Mouse (Mus musculus) kidney, embryonic 16.5 days (tissue): ENCODE data around the gene Slc1a5. TPM values are rescaled to one million over a fixed set of nuclear protein-coding genes. Genes with fewer than 3 reads are reported as not detected.

Source experiments
- ATAC-seq: fragments of 200-750 bp; cut with Nextera tagmentation; 2 replicates; pipeline ENCODE4 v1.8.0; 2017; ENCODE audit warnings: moderate TSS enrichment; ENCODE audit not compliant: low FRiP score, low TSS enrichment
- H3K27ac ChIP-seq: fragments of 300-500 bp; sonication (generic); 2 replicates; pipeline ENCODE4 v1.5.1; 2014; ENCODE audit warnings: low read length
- H3K27me3 ChIP-seq: fragments of 300-500 bp; sonication (generic); 2 replicates; pipeline ENCODE4 v1.6.1; 2014; ENCODE audit warnings: low read length, control low read depth, mixed read lengths; ENCODE audit not compliant: insufficient read depth
- H3K36me3 ChIP-seq: fragments of 300-500 bp; sonication (generic); 2 replicates; pipeline ENCODE4 v1.6.1; 2014; ENCODE audit warnings: low read length, control low read depth, mixed read lengths; ENCODE audit not compliant: insufficient read depth
- H3K4me1 ChIP-seq: fragments of 300-500 bp; sonication (generic); 2 replicates; pipeline ENCODE4 v1.6.1; 2014; ENCODE audit warnings: low read length, control low read depth, mixed read lengths; ENCODE audit not compliant: insufficient read depth
- H3K4me2 ChIP-seq: fragments of 300-500 bp; sonication (generic); replicated peaks from 2 replicates; pipeline ENCODE4 v1.6.1; 2014; ENCODE audit warnings: low read depth, low read length
- H3K4me3 ChIP-seq: fragments of 300-500 bp; sonication (generic); 2 replicates; pipeline ENCODE4 v1.5.1; 2014; ENCODE audit warnings: mild to moderate bottlenecking, low read length
- H3K9ac ChIP-seq: fragments of 300-500 bp; sonication (generic); replicated peaks from 2 replicates; pipeline ENCODE4 v1.6.1; 2014; ENCODE audit warnings: low read length
- H3K9me3 ChIP-seq: fragments of 300-500 bp; sonication (generic); 2 replicates; pipeline ENCODE4 v1.6.1; 2016; ENCODE audit warnings: low read length, control low read depth
- WGBS: fragments of 180-500 bp; shearing (Covaris S2); extraction: QIAGEN DNeasy Blood & Tissue Kit; methylation state at CpG from one replicate; pipeline ENCODE4 v1.1.7; 2014; 5-methylcytosine and 5-hydroxymethylcytosine counted together
- polyA plus RNA-seq: library from polyadenylated mRNA; unstranded; fragments of >200 nt; fragmentation: Nextera tagmentation; extraction: Ambion mirVana; gene quantifications from 2 replicates; pipeline ENCODE4 v1.2.1, GENCODE M21; 2015

Slc1a5 gene
- polyA plus RNA-seq, 1 experiment from 2014 or later, result 51.0 TPM

GRCm38 (mm10) chr7:16842645-16843063, 61.5 kb downstream of the Slc1a5 start, which contains the start of gene Prkd2:
Prkd2 (plus strand) TSS chr7:16842902.
- peak within 1 kb of the TSS; percentile 86 for H3K9ac ChIP-seq
- peak; percentile 88 for ATAC-seq
- H3K27ac ChIP-seq, result peak within 1 kb of the TSS; percentile 85

GRCm38 (mm10) chr7:16843441-16844171, 62.5 kb downstream of the Slc1a5 start:
- H3K9ac ChIP-seq, result peak overlapping the region; percentile 86
- peaks cover 37% of the 10 kb centered on the region for H3K4me1 ChIP-seq
- H3K27me3 ChIP-seq, result no peaks in the 10 kb centered on the region
- H3K36me3 ChIP-seq, result peaks cover 19% of the 10 kb centered on the region
- peak; percentile 10; the same call in 1 of the 2 replicates for ATAC-seq
- H3K27ac ChIP-seq, result peak overlapping the region; percentile 85
- H3K4me3 ChIP-seq, result peak overlapping the region; percentile 71
- H3K9me3 ChIP-seq, result no peaks in the 10 kb centered on the region
- H3K4me2 ChIP-seq, result peak overlapping the region; percentile 98
- 1% methylated on average over 33 of the region's 33 CpGs for WGBS

More at GRCm38 (mm10) chr7:16842645-16843063, 61.5 kb downstream of the Slc1a5 start, which contains the start of gene Prkd2:
- H3K4me1 ChIP-seq, result peaks cover 37% of the 10 kb centered on the region
- H3K9me3 ChIP-seq, result no peaks in the 10 kb centered on the region
- peaks cover 29% of the 10 kb centered on the region for H3K36me3 ChIP-seq
- peak within 1 kb of the TSS; percentile 71 for H3K4me3 ChIP-seq
- under 1% methylated on average over 31 of the region's 32 CpGs for WGBS
- peak within 1 kb of the TSS; percentile 98 for H3K4me2 ChIP-seq
- no peaks in the 10 kb centered on the region for H3K27me3 ChIP-seq

GRCm38 (mm10) chr7:16844696-16845071, 63.5 kb downstream of the Slc1a5 start:
- H3K27me3 ChIP-seq, result no peaks in the 10 kb centered on the region
- H3K4me1 ChIP-seq, result peaks cover 37% of the 10 kb centered on the region
- peak overlapping the region; percentile 98 for H3K4me2 ChIP-seq
- 25% methylated on average over 3 of the region's 3 CpGs for WGBS
- H3K36me3 ChIP-seq, result peaks cover 20% of the 10 kb centered on the region
- peak overlapping the region; percentile 62 for H3K9ac ChIP-seq
- ATAC-seq, result no peak
- peak overlapping the region; percentile 71 for H3K4me3 ChIP-seq
- no peaks in the 10 kb centered on the region for H3K9me3 ChIP-seq
- H3K27ac ChIP-seq, result peak overlapping the region; percentile 85

GRCm38 (mm10) chr7:16845072-16845819, 64.1 kb downstream of the Slc1a5 start:
- H3K9ac ChIP-seq, result peak overlapping the region; percentile 62
- peaks cover 20% of the 10 kb centered on the region for H3K36me3 ChIP-seq
- peak overlapping the region; percentile 71 for H3K4me3 ChIP-seq
- H3K27me3 ChIP-seq, result no peaks in the 10 kb centered on the region
- peak overlapping the region; percentile 85 for H3K27ac ChIP-seq
- H3K4me1 ChIP-seq, result peaks cover 37% of the 10 kb centered on the region
- H3K9me3 ChIP-seq, result no peaks in the 10 kb centered on the region
- 22% methylated on average over 14 of the region's 14 CpGs for WGBS
- no peak; the same call in 1 of the 2 replicates for ATAC-seq
- H3K4me2 ChIP-seq, result peak overlapping the region; percentile 98

- peak overlapping the region; percentile 98 for H3K4me2 ChIP-seq
- no peak for ATAC-seq
These were observed 64.7 kb downstream of the Slc1a5 start for GRCm38 (mm10) chr7:16845820-16846167.

GRCm38 (mm10) chr7:16846775-16847174, 65.6 kb downstream of the Slc1a5 start:
- Histone ChIP-seq H3K4me1 (peaks cover 35% of the 10 kb centered on the region), H3K4me3 (no peak overlapping the region), H3K27me3 (no peaks in the 10 kb centered on the region), H3K27ac (no peak overlapping the region), H3K9me3 (no peaks in the 10 kb centered on the region), H3K36me3 (peaks cover 23% of the 10 kb centered on the region), H3K4me2 (no peak overlapping the region), H3K9ac (no peak overlapping the region)
- ATAC-seq, result no peak
- WGBS, result 96% methylated on average over 5 of the region's 5 CpGs

More at GRCm38 (mm10) chr7:16845820-16846167, 64.7 kb downstream of the Slc1a5 start:
- Histone ChIP-seq H3K9me3 (no peaks in the 10 kb centered on the region), H3K4me1 (peaks cover 37% of the 10 kb centered on the region), H3K27ac (peak overlapping the region; percentile 85), H3K4me3 (peak overlapping the region; percentile 71), H3K27me3 (no peaks in the 10 kb centered on the region), H3K9ac (peak overlapping the region; percentile 62), H3K36me3 (peaks cover 20% of the 10 kb centered on the region)
- 27% methylated on average over 10 of the region's 10 CpGs for WGBS

GRCm38 (mm10) chr7:16847507-16847906, 66.4 kb downstream of the Slc1a5 start:
- H3K27me3 ChIP-seq, result no peaks in the 10 kb centered on the region
- H3K4me3 ChIP-seq, result no peak overlapping the region
- H3K36me3 ChIP-seq, result peaks cover 28% of the 10 kb centered on the region
- H3K27ac ChIP-seq, result no peak overlapping the region
- no peak overlapping the region for H3K9ac ChIP-seq
- no peak for ATAC-seq
- H3K4me1 ChIP-seq, result peaks cover 28% of the 10 kb centered on the region
- no peak overlapping the region for H3K4me2 ChIP-seq
- 84% methylated on average over 19 of the region's 19 CpGs for WGBS
- H3K9me3 ChIP-seq, result no peaks in the 10 kb centered on the region

Other genes with a start within 250 kb of the Slc1a5 start
- 17.3 and 18.9 TPM in 2 replicates for gene Arhgap35, start 166.3 kb upstream of the Slc1a5 start, polyA plus RNA-seq
- gene Ceacam15, start 105.6 kb upstream of the Slc1a5 start, polyA plus RNA-seq, result not detected in 2 replicates
- gene Ceacam9, start 59.4 kb upstream of the Slc1a5 start, polyA plus RNA-seq, result not detected in 2 replicates
- gene Ap2s1, start 42.9 kb upstream of the Slc1a5 start, polyA plus RNA-seq, result 269 and 282 TPM in 2 replicates
- gene Strn4, start 34.5 kb downstream of the Slc1a5 start, polyA plus RNA-seq, result 98.4 and 111 TPM in 2 replicates
- gene Fkrp, start 35.4 kb downstream of the Slc1a5 start, polyA plus RNA-seq, result 36.3 and 36.6 TPM in 2 replicates
- 16.2 and 17.8 TPM in 2 replicates for gene Prkd2, start 61.6 kb downstream of the Slc1a5 start, polyA plus RNA-seq
- 2.0 and 2.1 TPM in 2 replicates for gene Dact3, start 94.0 kb downstream of the Slc1a5 start, polyA plus RNA-seq
- gene Gng8, start 110.4 kb downstream of the Slc1a5 start, polyA plus RNA-seq, result 7.7 and 10.5 TPM in 2 replicates
- gene Ptgir, start 125.2 kb downstream of the Slc1a5 start, polyA plus RNA-seq, result 1.9 and 2.6 TPM in 2 replicates
- 145 and 154 TPM in 2 replicates for gene Calm3, start 142.8 kb downstream of the Slc1a5 start, polyA plus RNA-seq
- 7.4 and 7.5 TPM in 2 replicates for gene Pnmal2, start 163.3 kb downstream of the Slc1a5 start, polyA plus RNA-seq
- gene Pnmal1, start 178.3 kb downstream of the Slc1a5 start, polyA plus RNA-seq, result 0.62 and 0.65 TPM in 2 replicates
- 0.20 and 0.26 TPM in 2 replicates for gene Gm42372, start 201.7 kb downstream of the Slc1a5 start, polyA plus RNA-seq
- 49.6 and 53.8 TPM in 2 replicates for gene Ccdc8, start 211.4 kb downstream of the Slc1a5 start, polyA plus RNA-seq
- gene Ppp5c, start 246.6 kb downstream of the Slc1a5 start, polyA plus RNA-seq, result 122 and 125 TPM in 2 replicates